Mouse (Mus musculus) liver, embryonic 14.5 days (tissue): ENCODE data around the gene Hoxd3. TPM values are rescaled to one million over a fixed set of nuclear protein-coding genes. Genes with fewer than 3 reads are reported as not detected.

ENCODE experiments used
- ATAC-seq: fragments of 200-750 bp; cut with Nextera tagmentation; 2 replicates; pipeline ENCODE4 v1.8.0; 2017; ENCODE audit warnings: moderate number of reproducible peaks, mild to moderate bottlenecking, moderate library complexity; ENCODE audit not compliant: insufficient read depth
- DNase-seq, 3 experiments: peaks; one replicate each; pipeline ENCODE4 v3.0.0-alpha.2; 2012 to 2013; ENCODE audit warnings: low read depth in 3 of 3, low spot score in 3 of 3
- H3K27ac ChIP-seq: fragments of 300-500 bp; sonication (generic); 2 replicates; pipeline ENCODE4 v1.5.1; 2014; ENCODE audit warnings: moderate library complexity, mild to moderate bottlenecking, control low read depth, inconsistent platforms
- H3K27me3 ChIP-seq: fragments of 300-500 bp; sonication (generic); 2 replicates; pipeline ENCODE4 v1.6.1; 2014; ENCODE audit warnings: mild to moderate bottlenecking, low read length, moderate library complexity; ENCODE audit not compliant: control insufficient read depth, insufficient read depth
- H3K36me3 ChIP-seq: fragments of 300-500 bp; sonication (generic); replicated peaks from 2 replicates; pipeline ENCODE4 v1.6.1; 2014; ENCODE audit warnings: low read depth; ENCODE audit not compliant: control insufficient read depth, insufficient read depth
- H3K4me1 ChIP-seq, 2 experiments: fragments of 200-500 bp in 1 of 2; fragments of 300-500 bp in 1 of 2; sonication (generic) in 1 of 2; replicated peaks; 2 replicates each; pipeline ENCODE4 v1.6.1; 2012 to 2014; ENCODE audit warnings: antibody characterized with exemption in 1 of 2, inconsistent platforms in 1 of 2, low read length in 1 of 2; ENCODE audit not compliant: control insufficient read depth in 2 of 2, insufficient read depth in 2 of 2
- H3K4me2 ChIP-seq: fragments of 300-500 bp; sonication (generic); 2 replicates; pipeline ENCODE4 v1.6.1; 2014; ENCODE audit warnings: low read depth, mild to moderate bottlenecking, control low read depth, moderate library complexity
- H3K4me3 ChIP-seq, 2 experiments: fragments of 200-500 bp in 1 of 2; fragments of 300-500 bp in 1 of 2; sonication (generic) in 1 of 2; 2 replicates each; pipeline ENCODE4 v1.5.1; 2012 to 2014; ENCODE audit warnings: low read depth in 2 of 2, low read length in 2 of 2, mild to moderate bottlenecking in 2 of 2, control low read depth in 1 of 2, inconsistent platforms in 1 of 2, moderate library complexity in 1 of 2; ENCODE audit not compliant: insufficient read depth in 1 of 2
- H3K9ac ChIP-seq: fragments of 300-500 bp; sonication (generic); replicated peaks from 2 replicates; pipeline ENCODE4 v1.6.1; 2014; ENCODE audit warnings: mild to moderate bottlenecking, control low read depth, moderate library complexity
- H3K9me3 ChIP-seq: fragments of 300-500 bp; sonication (generic); 2 replicates; pipeline ENCODE4 v1.6.1; 2016; ENCODE audit warnings: low read length, mixed read lengths; ENCODE audit not compliant: control insufficient read depth
- CTCF ChIP-seq: IDR thresholded peaks from 2 replicates; pipeline ENCODE4 v1.5.1; 2016; ENCODE audit warnings: antibody characterized with exemption, low read depth, control low read depth
- EP300 ChIP-seq: IDR thresholded peaks from 2 replicates; pipeline ENCODE4 v1.6.1; 2016; ENCODE audit warnings: antibody characterized with exemption, low read depth
- WGBS: fragments of 180-500 bp; shearing (Covaris S2); extraction: QIAGEN DNeasy Blood & Tissue Kit; methylation state at CpG from one replicate; pipeline ENCODE4 v1.1.7; 2014; ENCODE audit not compliant: insufficient replicate concordance; 5-methylcytosine and 5-hydroxymethylcytosine counted together
- polyA plus RNA-seq, 2 experiments: library from polyadenylated mRNA; depleted of rRNA in 1 of 2; stranded (reverse) in 1 of 2; unstranded in 1 of 2; fragments of >200 nt; fragmentation: Nextera tagmentation in 1 of 2; extraction: Ambion mirVana in 1 of 2; gene quantifications; 2 replicates each; pipeline versions ENCODE4 v1.2.1 to v1.2.3; 2012 to 2014

The Hoxd3 gene
- polyA plus RNA-seq, 2 experiments, result 0.02 TPM; not detected in 1

GRCm38 (mm10) chr2:74739476-74739800 lies 27.7 kb downstream of the Hoxd3 start:
- H3K36me3 ChIP-seq, result no peaks in the 10 kb centered on the region
- no peak for DNase-seq
- no peaks in the 10 kb centered on the region for H3K9me3 ChIP-seq
- ATAC-seq, result no peak
- no peak overlapping the region for H3K27ac ChIP-seq
- H3K4me3 ChIP-seq, result no peak overlapping the region
- 20% methylated on average over 2 of the region's 2 CpGs for WGBS
- peaks cover 90% of the 10 kb centered on the region for H3K27me3 ChIP-seq
- no peak overlapping the region for H3K9ac ChIP-seq
- no peak overlapping the region for H3K4me2 ChIP-seq
- no peaks in the 10 kb centered on the region for H3K4me1 ChIP-seq
- TF ChIP-seq CTCF (no peak), EP300 (no peak)

DNA sequence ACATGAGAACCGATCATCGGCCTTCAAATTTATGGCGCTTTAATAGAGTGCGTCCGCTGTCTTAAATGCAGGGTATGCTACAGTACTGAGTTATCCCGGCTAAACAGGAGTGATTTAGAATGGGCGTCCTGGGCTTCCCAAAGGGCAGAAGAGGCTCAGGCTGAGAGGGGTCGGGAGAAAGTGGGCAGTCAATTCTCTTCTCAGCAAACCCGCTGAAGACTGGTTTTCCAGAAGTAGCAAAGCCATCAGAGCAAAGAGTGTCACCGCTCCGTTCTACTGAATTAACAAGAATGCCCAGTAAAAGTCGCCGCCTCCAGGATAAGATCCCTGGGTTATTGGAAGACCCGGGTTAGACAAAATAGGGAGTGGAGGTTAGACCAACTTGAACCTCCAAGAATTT lies 28.1 kb downstream of the Hoxd3 start:
- Histone ChIP-seq H3K4me1 (no peaks in the 10 kb centered on the region), H3K36me3 (no peaks in the 10 kb centered on the region), H3K9me3 (no peaks in the 10 kb centered on the region), H3K4me3 (no peak overlapping the region), H3K27me3 (peaks cover 90% of the 10 kb centered on the region), H3K27ac (no peak overlapping the region), H3K4me2 (no peak overlapping the region), H3K9ac (no peak overlapping the region)
- ATAC-seq (no peak), DNase-seq (no peak)
- WGBS, result 6% methylated on average over 14 of the region's 14 CpGs
- TF ChIP-seq EP300 (no peak), CTCF (no peak)

DNA sequence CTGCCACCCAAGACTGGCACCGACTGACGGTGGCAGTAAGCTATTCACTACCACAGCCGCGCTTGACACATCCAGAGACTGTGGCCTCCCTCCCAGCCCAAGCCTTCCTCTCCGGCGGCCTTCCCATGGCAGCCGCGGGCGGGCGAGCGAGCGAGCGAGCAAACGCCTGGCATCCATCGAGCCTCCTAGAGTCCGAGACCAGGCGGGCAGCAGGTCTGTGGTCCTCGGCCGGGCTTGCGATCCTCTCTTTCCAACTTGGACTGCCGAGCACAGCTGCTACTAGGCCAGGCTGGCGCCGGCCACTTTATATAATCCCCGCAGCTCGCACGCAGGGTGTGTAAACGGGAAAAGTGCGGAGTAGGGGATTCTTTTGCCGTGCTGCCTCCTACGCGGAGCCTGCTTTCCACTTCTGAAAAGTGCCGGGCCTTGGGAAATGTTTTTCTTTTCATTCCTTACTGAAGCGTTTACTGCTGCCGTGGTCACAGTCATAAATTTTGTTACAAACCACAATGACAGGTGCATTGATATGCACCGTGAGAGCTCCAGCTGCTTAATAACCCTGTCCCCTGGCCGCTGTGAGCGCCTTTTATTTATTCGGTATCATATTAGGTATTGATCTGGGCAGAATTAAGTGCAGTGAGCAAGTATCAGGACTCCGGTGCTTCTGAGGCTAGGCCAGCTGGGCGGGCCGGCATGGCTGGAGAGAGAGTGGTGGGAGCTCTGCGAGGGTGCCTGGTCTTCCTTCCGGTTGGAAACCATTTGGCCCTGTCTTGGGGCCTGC lies 28.8 kb downstream of the Hoxd3 start:
- no peak overlapping the region for H3K9ac ChIP-seq
- 2% methylated on average over 43 of the region's 43 CpGs for WGBS
- H3K36me3 ChIP-seq, result no peaks in the 10 kb centered on the region
- no peak for TF ChIP-seq EP300
- no peak for TF ChIP-seq CTCF
- no peaks in the 10 kb centered on the region for H3K9me3 ChIP-seq
- H3K4me1 ChIP-seq, result no peaks in the 10 kb centered on the region
- H3K4me3 ChIP-seq, result no peak overlapping the region
- peaks cover 89% of the 10 kb centered on the region for H3K27me3 ChIP-seq
- H3K27ac ChIP-seq, result no peak overlapping the region
- no peak for ATAC-seq
- no peak overlapping the region for H3K4me2 ChIP-seq
- no peak for DNase-seq

DNA sequence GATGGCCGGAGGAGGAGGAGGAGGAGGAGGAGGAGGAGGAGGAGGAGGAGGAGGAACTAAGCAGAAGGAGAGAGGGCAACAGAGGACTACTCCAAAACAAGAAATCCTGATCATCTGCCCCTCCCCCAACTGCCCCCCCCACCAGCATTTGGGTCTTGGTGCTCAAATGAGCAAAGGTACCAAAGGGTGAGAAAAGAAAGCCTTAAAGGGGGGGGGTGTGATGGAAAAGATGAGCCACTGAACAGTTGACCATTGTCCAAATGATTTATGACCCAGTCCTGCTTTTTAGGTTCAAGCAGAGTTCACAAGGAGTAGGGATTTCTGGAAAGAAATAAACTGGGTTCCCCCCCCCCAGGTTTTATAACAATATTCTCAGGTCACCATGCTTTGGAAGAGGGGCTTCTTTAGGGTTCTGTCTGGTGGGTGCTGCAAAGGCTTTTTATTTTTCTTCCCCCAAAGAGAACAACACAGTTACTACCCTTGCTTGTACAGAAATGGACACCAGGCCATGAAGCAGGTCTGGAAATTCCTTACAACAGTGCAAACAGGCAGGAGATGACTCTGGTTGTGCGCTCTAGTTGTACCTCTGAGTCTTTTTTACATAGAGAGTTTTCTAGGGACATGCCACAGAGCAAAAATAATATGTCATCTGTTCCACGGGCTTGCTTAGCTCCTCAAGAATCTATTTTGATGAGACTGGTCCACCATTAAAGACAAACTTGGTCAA lies 29.7 kb downstream of the Hoxd3 start:
- peaks cover 89% of the 10 kb centered on the region for H3K27me3 ChIP-seq
- no peak overlapping the region for H3K27ac ChIP-seq
- no peaks in the 10 kb centered on the region for H3K36me3 ChIP-seq
- no peaks in the 10 kb centered on the region for H3K4me1 ChIP-seq
- TF ChIP-seq EP300, result no peak
- DNase-seq (no peak), ATAC-seq (no peak)
- 41% methylated on average over 2 of the region's 3 CpGs for WGBS
- H3K9me3 ChIP-seq, result no peaks in the 10 kb centered on the region
- H3K4me3 ChIP-seq, result no peak overlapping the region
- H3K9ac ChIP-seq, result no peak overlapping the region
- no peak overlapping the region for H3K4me2 ChIP-seq

- DNase-seq (no peak), ATAC-seq (no peak)
- H3K4me2 ChIP-seq, result no peak overlapping the region
- H3K27ac ChIP-seq, result no peak overlapping the region
- no peaks in the 10 kb centered on the region for H3K4me1 ChIP-seq
- H3K4me3 ChIP-seq, result no peak overlapping the region
- peaks cover 89% of the 10 kb centered on the region for H3K27me3 ChIP-seq
- no peaks in the 10 kb centered on the region for H3K9me3 ChIP-seq
- H3K36me3 ChIP-seq, result no peaks in the 10 kb centered on the region
- no peak for TF ChIP-seq EP300
- TF ChIP-seq CTCF, result no peak
- H3K9ac ChIP-seq, result no peak overlapping the region
Measured at GRCm38 (mm10) chr2:74741979-74742277, 30.2 kb downstream of the Hoxd3 start.
